Mouse (Mus musculus) MEL (cell line): ENCODE results near the gene 6430628N08Rik.

Experiments
- CTCF ChIP-seq, 3 experiments: IDR thresholded peaks in 2 of 3; conservative IDR thresholded peaks in 1 of 3; 2 replicates each; pipeline ENCODE4 v1.5.1; 2011 to 2012; ENCODE audit warnings: low read length in 3 of 3, low read depth in 2 of 3, mild to moderate bottlenecking in 2 of 3, improper control_type of control experiment in 1 of 3, inconsistent platforms in 1 of 3, mixed read lengths in 1 of 3, moderate library complexity in 1 of 3; ENCODE audit not compliant: control insufficient read depth in 1 of 3, insufficient read depth in 1 of 3, poor library complexity in 1 of 3, severe bottlenecking in 1 of 3
- EP300 ChIP-seq, 2 experiments: IDR thresholded peaks; 2 replicates each; pipeline ENCODE4 v1.6.1; 2011; ENCODE audit warnings: improper control_type of control experiment in 2 of 2, low read length in 2 of 2, low read depth in 1 of 2, mild to moderate bottlenecking in 1 of 2
- ETS1 ChIP-seq: IDR thresholded peaks from 2 replicates; pipeline ENCODE4 v1.6.1; 2012; ENCODE audit warnings: low read depth, mild to moderate bottlenecking, inconsistent platforms, low read length, improper control_type of control experiment, moderate library complexity
- GATA1 ChIP-seq: IDR thresholded peaks from 2 replicates; pipeline ENCODE4 v1.6.1; 2011; ENCODE audit warnings: low read depth, low read length, improper control_type of control experiment
- POLR2A ChIP-seq, 2 experiments: IDR thresholded peaks; 2 replicates each; pipeline ENCODE4 v1.6.1; 2011 to 2012; ENCODE audit warnings: low read length in 2 of 2, mild to moderate bottlenecking in 2 of 2, control low read depth in 1 of 2, improper control_type of control experiment in 1 of 2, low read depth in 1 of 2, moderate library complexity in 1 of 2; ENCODE audit not compliant: control insufficient read depth in 1 of 2, insufficient read depth in 1 of 2, poor library complexity in 1 of 2
- POLR2AphosphoS2 ChIP-seq: IDR thresholded peaks from 2 replicates; pipeline ENCODE4 v1.6.1; 2011; ENCODE audit warnings: low read length, improper control_type of control experiment
- UBTF ChIP-seq: IDR thresholded peaks from 2 replicates; pipeline ENCODE4 v1.6.1; 2012; ENCODE audit warnings: low read depth, mild to moderate bottlenecking, inconsistent platforms, low read length, improper control_type of control experiment, moderate library complexity, borderline replicate concordance; ENCODE audit not compliant: insufficient read depth
- USF1 ChIP-seq: IDR thresholded peaks from 2 replicates; pipeline ENCODE4 v1.6.1; 2014; ENCODE audit warnings: low read depth, mild to moderate bottlenecking, inconsistent platforms, low read length, improper control_type of control experiment, moderate library complexity
- ZC3H11A ChIP-seq: IDR thresholded peaks from 2 replicates; pipeline ENCODE4 v1.6.1; 2012; ENCODE audit warnings: low read depth, mild to moderate bottlenecking, inconsistent platforms, low read length, improper control_type of control experiment

- TF ChIP-seq POLR2A (IDR thresholded peaks at IDR 0.05; ENCODE audit: control insufficient read depth in 1 of 2, insufficient read depth in 1 of 2, low read depth in 1 of 2, low read length in 2 of 2, poor library complexity in 1 of 2) (no peak), EP300 (IDR thresholded peaks at IDR 0.05; ENCODE audit: low read depth in 1 of 2, low read length in 2 of 2) (no peak), CTCF (IDR thresholded peaks at IDR 0.05 in 2 of 3, conservative IDR thresholded peaks at IDR 0.05 in 1 of 3; ENCODE audit: control insufficient read depth in 1 of 3, insufficient read depth in 1 of 3, low read depth in 2 of 3, low read length in 3 of 3, poor library complexity in 1 of 3, severe bottlenecking in 1 of 3) (no peak), POLR2AphosphoS2 (no peak), USF1 (no peak), UBTF (no peak), ZC3H11A (no peak), GATA1 (no peak), ETS1 (no peak)
Observed at GRCm38 (mm10) chr4:115886875-115887274, 3.6 kb upstream of the 6430628N08Rik start.
